In the genomic region with DNA sequence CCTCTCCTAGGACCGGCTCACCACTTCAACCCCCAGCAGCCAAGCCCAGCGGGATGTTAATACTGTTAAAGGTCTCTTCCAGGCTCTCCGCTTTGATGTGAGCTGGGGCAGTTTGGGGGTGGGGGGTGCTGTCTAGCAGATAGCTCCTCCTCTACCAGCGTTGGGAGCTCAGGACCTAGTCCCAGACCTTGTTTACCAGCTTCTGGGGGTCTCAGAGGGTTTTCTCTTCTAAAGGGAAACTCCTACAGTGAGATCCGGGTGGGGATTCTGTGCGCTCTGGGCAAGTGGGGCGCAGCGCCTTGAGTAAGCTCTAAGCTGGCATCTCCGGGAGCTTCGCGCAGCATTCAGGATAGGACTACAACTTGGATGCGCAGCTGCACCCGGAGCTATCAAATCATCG, we compare ENCODE assay signal across 13 mouse cellular contexts. TPM values are rescaled to one million over a fixed set of nuclear protein-coding genes. Genes with fewer than 3 reads are reported as not detected.
A peak's percentile ranks its signal among the peaks of the same experiment; 100 is the strongest.
DNase-seq lines count a peak whose midpoint lies in the region; ATAC-seq lines count a peak whose summit lies in the region.
"Had no signal": no experiment of that assay in that cellular context is flagged by ENCODE, and none has a peak within 500 bp of the region (broad histone marks: within the 10 kb centered on the region; RNA-seq: fewer than 3 reads in every experiment).

No protein-coding gene starts in this region.

- WGBS in heart, embryonic 11.5 days (ENCODE audit: insufficient replicate concordance) = 2% methylated on average over 14 of the region's 14 CpGs
- 1% methylated on average over 14 of the region's 14 CpGs for WGBS in limb, embryonic 11.5 days
- 2% methylated on average over 14 of the region's 14 CpGs for WGBS in limb, embryonic 10.5 days
- WGBS in embryonic facial prominence, embryonic 13.5 days = under 1% methylated on average over 14 of the region's 14 CpGs
- WGBS in midbrain, embryonic 14.5 days = under 1% methylated on average over 14 of the region's 14 CpGs

- H3K36me3 ChIP-seq in heart, embryonic 11.5 days (ENCODE audit: control insufficient read depth, insufficient read depth, low read length) = no peaks in the 10 kb centered on the region
- H3K36me3 ChIP-seq in limb, embryonic 11.5 days (ENCODE audit: control insufficient read depth, insufficient read depth, low read length) = no peaks in the 10 kb centered on the region
- no peaks in the 10 kb centered on the region for H3K36me3 ChIP-seq in limb, embryonic 10.5 days
- no peaks in the 10 kb centered on the region for H3K36me3 ChIP-seq in embryonic facial prominence, embryonic 13.5 days
- H3K36me3 ChIP-seq in midbrain, embryonic 14.5 days (ENCODE audit: control insufficient read depth, insufficient read depth, low read length) = no peaks in the 10 kb centered on the region
- H3K36me3 ChIP-seq: liver, embryonic 13.5 days had no signal

- DNase-seq in heart, postnatal 4 days = no peak
- peak; percentile 41 for DNase-seq in limb, embryonic 11.5 days (ENCODE audit: low spot score)
- no peak for DNase-seq in limb, embryonic 10.5 days (ENCODE audit: low spot score)
- DNase-seq in midbrain, embryonic 14.5 days = peak; percentile 48
- no peak for DNase-seq in layer of hippocampus, adult 11-12 months (ENCODE audit: low spot score)
- DNase-seq: adrenal gland, postnatal 25 days; liver, embryonic 13.5 days; lung, postnatal 10 days had no signal

- peaks cover 38% of the 10 kb centered on the region for H3K27me3 ChIP-seq in heart, embryonic 11.5 days (ENCODE audit: control insufficient read depth, insufficient read depth, low read length)
- peaks cover 34% of the 10 kb centered on the region for H3K27me3 ChIP-seq in limb, embryonic 11.5 days (ENCODE audit: control insufficient read depth, insufficient read depth, low read length)
- peaks cover 75% of the 10 kb centered on the region for H3K27me3 ChIP-seq in limb, embryonic 10.5 days (ENCODE audit: low read depth, poor library complexity, severe bottlenecking)
- H3K27me3 ChIP-seq in embryonic facial prominence, embryonic 13.5 days = peaks cover 79% of the 10 kb centered on the region
- peaks cover 49% of the 10 kb centered on the region for H3K27me3 ChIP-seq in midbrain, embryonic 14.5 days (ENCODE audit: control insufficient read depth, insufficient read depth, low read length)

- no peak for ATAC-seq in heart, embryonic 11.5 days (replicated peaks; ENCODE audit: insufficient number of reproducible peaks, low FRiP score, low TSS enrichment)
- no peak for ATAC-seq in limb, embryonic 11.5 days (ENCODE audit: insufficient number of reproducible peaks, low FRiP score, low TSS enrichment, low read depth)
- no peak for ATAC-seq in embryonic facial prominence, embryonic 13.5 days (ENCODE audit: insufficient number of reproducible peaks, insufficient read depth, low FRiP score, low TSS enrichment, low read depth)
- ATAC-seq in midbrain, embryonic 14.5 days (ENCODE audit: low FRiP score, low TSS enrichment) = no peak

- no peaks in the 10 kb centered on the region for H3K4me1 ChIP-seq in heart, embryonic 11.5 days (ENCODE audit: control insufficient read depth, insufficient read depth, low read length)
- 0 out of 2 replicates have a peak, but pooled peaks cover 3% of the 10 kb centered on the region for H3K4me1 ChIP-seq in limb, embryonic 11.5 days (ENCODE audit: control insufficient read depth, insufficient read depth, low read length)
- peaks cover 19% of the 10 kb centered on the region for H3K4me1 ChIP-seq in limb, embryonic 10.5 days
- peaks cover 11% of the 10 kb centered on the region for H3K4me1 ChIP-seq in embryonic facial prominence, embryonic 13.5 days
- no peaks in the 10 kb centered on the region for H3K4me1 ChIP-seq in midbrain, embryonic 14.5 days (ENCODE audit: control insufficient read depth, insufficient read depth, low read length)
- H3K4me1 ChIP-seq: liver, embryonic 13.5 days had no signal

- H3K9ac ChIP-seq in heart, embryonic 11.5 days (ENCODE audit: low read depth, low read length) = no peak overlapping the region
- H3K9ac ChIP-seq in limb, embryonic 11.5 days (ENCODE audit: low read length) = no peak overlapping the region
- no peak overlapping the region for H3K9ac ChIP-seq in embryonic facial prominence, embryonic 13.5 days
- no peak overlapping the region for H3K9ac ChIP-seq in midbrain, embryonic 14.5 days (replicated peaks; ENCODE audit: low read length)
- H3K9ac ChIP-seq: liver, embryonic 13.5 days had no signal

- H3K4me2 ChIP-seq in heart, embryonic 11.5 days = peak overlapping the region; percentile 40
- H3K4me2 ChIP-seq in limb, embryonic 11.5 days (ENCODE audit: low read depth, severe bottlenecking) = no peak overlapping the region
- H3K4me2 ChIP-seq in embryonic facial prominence, embryonic 13.5 days = peak overlapping the region; percentile 18
- H3K4me2 ChIP-seq in midbrain, embryonic 14.5 days (ENCODE audit: low read length) = no peak overlapping the region
- H3K4me2 ChIP-seq: liver, embryonic 13.5 days had no signal

- H3K4me3 ChIP-seq in heart, embryonic 11.5 days (ENCODE audit: low read depth, low read length) = peak overlapping the region; percentile 23
- H3K4me3 ChIP-seq in limb, embryonic 11.5 days (ENCODE audit: low read depth, low read length) = no peak overlapping the region
- no peak overlapping the region for H3K4me3 ChIP-seq in limb, embryonic 10.5 days
- H3K4me3 ChIP-seq in embryonic facial prominence, embryonic 13.5 days = peak overlapping the region; percentile 9; the same call in 1 of the 2 replicates
- H3K4me3 ChIP-seq in midbrain, embryonic 14.5 days (replicated peaks; ENCODE audit: low read depth, low read length) = no peak overlapping the region
- H3K4me3 ChIP-seq: layer of hippocampus, adult 2 months; liver, embryonic 13.5 days had no signal

- no peak overlapping the region for H3K27ac ChIP-seq in heart, embryonic 11.5 days (ENCODE audit: low read depth, low read length)
- no peak overlapping the region for H3K27ac ChIP-seq in limb, embryonic 11.5 days (replicated peaks; ENCODE audit: low read depth, low read length)
- H3K27ac ChIP-seq in limb, embryonic 10.5 days = no peak overlapping the region
- no peak overlapping the region for H3K27ac ChIP-seq in embryonic facial prominence, embryonic 13.5 days
- H3K27ac ChIP-seq in midbrain, embryonic 14.5 days (replicated peaks; ENCODE audit: low read depth, low read length) = no peak overlapping the region
- H3K27ac ChIP-seq: layer of hippocampus, adult 2 months; liver, embryonic 13.5 days had no signal

- no peaks in the 10 kb centered on the region for H3K9me3 ChIP-seq in heart, embryonic 11.5 days (replicated peaks; ENCODE audit: control insufficient read depth, low read length)
- H3K9me3 ChIP-seq in limb, embryonic 11.5 days (ENCODE audit: control insufficient read depth, low read length) = no peaks in the 10 kb centered on the region
- no peaks in the 10 kb centered on the region for H3K9me3 ChIP-seq in limb, embryonic 10.5 days (replicated peaks)
- no peaks in the 10 kb centered on the region for H3K9me3 ChIP-seq in embryonic facial prominence, embryonic 13.5 days
- no peaks in the 10 kb centered on the region for H3K9me3 ChIP-seq in midbrain, embryonic 14.5 days (ENCODE audit: control insufficient read depth, low read length)
- H3K9me3 ChIP-seq: liver, embryonic 13.5 days had no signal

RNA-seq across cellular contexts. Expression of a gene that starts 9.7 kb away (rescaled TPM):
- polyA plus RNA-seq in heart, embryonic 11.5 days (2014; fragmentation: Nextera tagmentation; extraction: Ambion mirVana) = 0.08 and 0.17 TPM in 2 replicates
- total RNA-seq in heart, postnatal 4 days (2021) = not detected
- 0.67 and 1.1 TPM in 2 replicates for polyA plus RNA-seq in limb, embryonic 11.5 days (2014; fragmentation: Nextera tagmentation; extraction: Ambion mirVana)
- polyA plus RNA-seq in limb, embryonic 10.5 days (2016; fragmentation: Nextera tagmentation; extraction: Ambion mirVana) = 0.05 TPM in 1 of 2 replicates, not detected in the other
- 0.10 and 0.20 TPM in 2 replicates for polyA plus RNA-seq in embryonic facial prominence, embryonic 13.5 days (2015; fragmentation: Nextera tagmentation; extraction: Ambion mirVana)
- polyA plus RNA-seq in midbrain, embryonic 14.5 days (2014; fragmentation: Nextera tagmentation; extraction: Ambion mirVana) = 1.6 and 1.9 TPM in 2 replicates
- total RNA-seq: MEL had no signal
- polyA plus RNA-seq: kidney, embryonic 14.5 days; liver, embryonic 13.5 days had no signal

RNA-seq across cellular contexts. Expression of a gene that starts 37.8 kb away (rescaled TPM):
- polyA plus RNA-seq in heart, embryonic 11.5 days (2014; fragmentation: Nextera tagmentation; extraction: Ambion mirVana) = 64.2 and 64.9 TPM in 2 replicates
- total RNA-seq in heart, postnatal 4 days (2021) = 100 to 1,000 TPM; 144 to 146 TPM
- 49.5 and 60.1 TPM in 2 replicates for polyA plus RNA-seq in limb, embryonic 11.5 days (2014; fragmentation: Nextera tagmentation; extraction: Ambion mirVana)
- polyA plus RNA-seq in limb, embryonic 10.5 days (2016; fragmentation: Nextera tagmentation; extraction: Ambion mirVana) = 36.8 and 49.6 TPM in 2 replicates
- 54.2 and 55.2 TPM in 2 replicates for polyA plus RNA-seq in embryonic facial prominence, embryonic 13.5 days (2015; fragmentation: Nextera tagmentation; extraction: Ambion mirVana)
- 47.8 and 53.3 TPM in 2 replicates for polyA plus RNA-seq in midbrain, embryonic 14.5 days (2014; fragmentation: Nextera tagmentation; extraction: Ambion mirVana)

Comparison
In these comparisons a context has a peak if more than half of its experiments do, and no peak if none do; other contexts are left out.
1. DNase-seq: peak in limb, embryonic 11.5 days (single experiment) and midbrain, embryonic 14.5 days (single experiment); none in heart, postnatal 4 days (single experiment), limb, embryonic 10.5 days (single experiment) and layer of hippocampus, adult 11-12 months (single experiment).
2. H3K4me2 ChIP-seq: peak in heart, embryonic 11.5 days (single experiment) and embryonic facial prominence, embryonic 13.5 days (single experiment); none in limb, embryonic 11.5 days (single experiment) and midbrain, embryonic 14.5 days (single experiment).
3. H3K4me3 ChIP-seq: peak in heart, embryonic 11.5 days (single experiment) and embryonic facial prominence, embryonic 13.5 days (single experiment); none in limb, embryonic 11.5 days (single experiment), limb, embryonic 10.5 days (single experiment) and midbrain, embryonic 14.5 days (single experiment).